Mouse (Mus musculus) hindbrain, embryonic 15.5 days (tissue): ENCODE data around the gene Vmn1r44. TPM values are rescaled to one million over a fixed set of nuclear protein-coding genes. Genes with fewer than 3 reads are reported as not detected.

ENCODE experiments used
- polyA plus RNA-seq: library from polyadenylated mRNA; unstranded; fragments of >200 nt; fragmentation: Nextera tagmentation; extraction: Ambion mirVana; gene quantifications from 2 replicates; pipeline ENCODE4 v1.2.1, GENCODE M21; 2015

The Vmn1r44 gene
- polyA plus RNA-seq, 1 experiment from 2014 or later: not detected

Other genes with a start within 250 kb of the Vmn1r44 start
- gene Txnrd3, start 239.7 kb upstream of the Vmn1r44 start, polyA plus RNA-seq: 14.9 and 16.5 TPM in 2 replicates
- gene Vmn1r40, start 176.1 kb upstream of the Vmn1r44 start, polyA plus RNA-seq: not detected in 2 replicates
- gene Vmn1r41, start 142.9 kb upstream of the Vmn1r44 start, polyA plus RNA-seq: not detected in 2 replicates
- gene Vmn1r42, start 7.2 kb upstream of the Vmn1r44 start, polyA plus RNA-seq: not detected in 2 replicates
- not detected in 2 replicates for gene Vmn1r43, start 7.2 kb upstream of the Vmn1r44 start, polyA plus RNA-seq
- not detected in 2 replicates for gene Vmn1r45, start 56.9 kb downstream of the Vmn1r44 start, polyA plus RNA-seq
- not detected in 2 replicates for gene Vmn1r46, start 85.7 kb downstream of the Vmn1r44 start, polyA plus RNA-seq
- not detected in 2 replicates for gene Vmn1r47, start 132.5 kb downstream of the Vmn1r44 start, polyA plus RNA-seq
- gene Vmn1r48, start 153.2 kb downstream of the Vmn1r44 start, polyA plus RNA-seq: not detected in 2 replicates
- gene Vmn1r49, start 194.8 kb downstream of the Vmn1r44 start, polyA plus RNA-seq: not detected in 2 replicates
- not detected in 2 replicates for gene Vmn1r50, start 217.8 kb downstream of the Vmn1r44 start, polyA plus RNA-seq
- 0.05 TPM in 2 replicates for gene Vmn1r51, start 238.9 kb downstream of the Vmn1r44 start, polyA plus RNA-seq